Mouse (Mus musculus) heart, adult 2 months (tissue): Measurements from ENCODE around the gene Borcs6.

ENCODE experiments used
- CTCF ChIP-seq: fragments of 200-600 bp; IDR thresholded peaks from 2 replicates; pipeline ENCODE4 v1.8.1; 2022; ENCODE audit warnings: antibody characterized with exemption, mild to moderate bottlenecking, moderate library complexity
- EP300 ChIP-seq: fragments of 200-500 bp; IDR thresholded peaks from 2 replicates; pipeline ENCODE4 v1.6.1; 2011; ENCODE audit warnings: low read depth, low read length, control low read depth; ENCODE audit not compliant: insufficient read depth
- POLR2A ChIP-seq: fragments of 200-500 bp; IDR thresholded peaks from 2 replicates; pipeline ENCODE4 v1.6.1; 2011; ENCODE audit warnings: mild to moderate bottlenecking, low read depth, low read length, control low read depth; ENCODE audit not compliant: insufficient read depth

DNA sequence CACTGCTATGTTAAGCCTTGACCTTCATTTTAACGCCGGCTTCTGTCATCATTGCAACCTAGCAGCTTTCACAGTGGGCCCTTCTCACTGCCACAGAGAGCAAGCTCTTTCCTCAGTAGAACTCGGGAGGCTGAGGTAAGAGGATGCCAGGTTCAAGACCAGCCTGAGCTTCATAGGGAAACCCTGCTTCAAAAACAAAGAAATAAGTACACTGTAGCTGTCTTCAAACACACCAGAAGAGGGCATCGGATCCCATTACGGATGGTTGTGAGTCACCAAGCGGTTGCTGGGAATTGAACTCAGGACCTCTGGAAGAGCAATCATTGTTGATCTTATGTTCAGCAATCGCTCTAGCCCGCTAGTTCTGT, 21.3 kb downstream of the Borcs6 start:
- TF ChIP-seq EP300 (no peak), POLR2A (no peak), CTCF (no peak)
